Mouse (Mus musculus) gastrocnemius, postnatal 36 days (tissue): ENCODE data around the gene Nrip1. TPM values are rescaled to one million over a fixed set of nuclear protein-coding genes. Genes with fewer than 3 reads are reported as not detected.
"Not testable (repeated sequence)": the region's sequence is repeated elsewhere in the genome, so short reads cannot be mapped to it uniquely, and the experiment has no call there.

Source experiments
- DNase-seq, 2 experiments: peaks; one replicate each; pipeline ENCODE4 v3.0.0; 2022
- intact Hi-C: fragments of 180-260 bp; cut with DNase I; formaldehyde crosslinking; loops from one replicate; pipeline ENCODE4 v1.15.1; 2025
- long read RNA-seq, 2 experiments: library from polyadenylated mRNA; stranded (forward); transcript quantifications; one replicate each; pipeline ENCODE4 v2.0.0; 2021
- total RNA-seq, 2 experiments: library from RNA; stranded (reverse); gene quantifications; 2 replicates each; pipeline ENCODE4 v1.2.3; 2021

Gene Nrip1
- 10 to 100 TPM; 38.2 to 40.5 TPM for total RNA-seq
- long read RNA-seq, experiment 1, full-length matches to known transcripts, result 1 of 5 reads
- long read RNA-seq, experiment 1, partial matches to known transcripts, result 0 of 5 reads
- long read RNA-seq, experiment 1, other reads (novel, unspliced or antisense), result 4 of 5 reads
- long read RNA-seq, experiment 2, partial matches to known transcripts, result 0 of 1 reads
- long read RNA-seq, experiment 2, other reads (novel, unspliced or antisense), result 1 of 1 reads

- DNase-seq, result peak in 1 of 2 experiments; percentile 43
- intact Hi-C loops, result loop anchor here (2.0 to 10.0 kb wide), 4 partner anchors 33 to 391 kb away; no protein-coding TSS in a partner anchor
These were observed at the start of gene Nrip1 for GRCm38 (mm10) chr16:76373671-76374091. Gene Nrip1 (minus strand): TSS chr16:76373827.

GRCm38 (mm10) chr16:76422531-76422930 is 48.9 kb upstream of the Nrip1 start:
- intact Hi-C loops, result no loop called here

DNA sequence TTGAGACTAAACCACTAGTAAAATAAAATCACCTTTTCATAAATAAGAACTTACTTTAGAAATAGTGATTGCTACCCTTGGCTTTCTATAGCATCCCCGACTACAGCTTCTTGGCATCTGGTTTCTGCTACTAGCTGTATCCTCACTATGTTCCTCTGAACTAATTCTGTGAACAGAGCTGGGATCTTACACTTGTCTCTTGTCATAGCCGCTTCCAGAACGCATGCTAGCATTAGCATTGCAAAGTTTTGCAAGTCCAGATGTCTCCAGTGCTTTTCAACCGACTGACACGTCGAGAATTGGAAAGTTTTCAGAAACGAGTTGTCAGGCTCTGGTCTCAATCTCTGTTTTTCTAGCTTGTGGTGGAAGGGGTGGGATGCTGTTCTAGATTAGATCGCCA is 46.2 kb upstream of the Nrip1 start:
- no peak for DNase-seq
- intact Hi-C loops, result no loop called here

More at GRCm38 (mm10) chr16:76422531-76422930, 48.9 kb upstream of the Nrip1 start:
- no peak for DNase-seq

DNA sequence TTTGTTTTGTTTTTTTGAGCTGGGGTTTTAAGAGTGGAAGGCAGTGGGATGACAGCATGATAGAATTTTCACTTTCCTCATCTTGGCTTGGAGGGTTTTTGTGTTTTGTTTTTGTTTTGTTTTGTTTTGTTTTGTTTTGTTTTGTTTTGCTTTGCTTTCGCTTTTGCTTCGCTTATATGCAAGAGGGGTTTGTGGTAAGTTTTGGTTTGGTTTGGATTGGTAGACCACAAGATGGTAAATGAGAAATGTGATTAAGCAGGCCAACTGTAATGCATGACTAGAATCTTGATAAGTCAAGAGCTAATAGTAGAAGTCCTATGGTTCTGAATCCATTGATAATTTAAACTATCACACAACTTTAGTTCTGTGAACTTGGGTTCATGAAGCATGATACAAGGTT is 42.9 kb upstream of the Nrip1 start:
- intact Hi-C loops, result no loop called here
- no peak for DNase-seq

DNA sequence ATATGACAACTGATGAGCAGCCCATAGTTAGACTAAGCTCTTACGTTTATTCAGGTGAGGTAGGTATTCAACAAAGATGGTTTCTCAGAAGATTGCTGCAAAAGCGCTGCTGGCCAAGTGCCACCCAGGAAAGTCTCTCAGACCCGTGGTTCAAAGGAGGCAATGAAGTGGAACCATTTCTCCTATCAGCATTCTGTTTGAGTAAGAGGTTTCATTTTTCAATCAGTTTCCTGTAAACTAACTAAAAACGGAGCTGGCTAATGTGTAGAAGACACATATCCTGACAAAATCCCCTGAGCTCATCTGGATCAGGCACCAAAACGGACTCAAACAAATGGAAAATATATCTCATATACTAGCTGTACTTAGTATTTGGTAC is 42.4 kb upstream of the Nrip1 start:
- intact Hi-C loops, result no loop called here
- DNase-seq, result no peak

DNA sequence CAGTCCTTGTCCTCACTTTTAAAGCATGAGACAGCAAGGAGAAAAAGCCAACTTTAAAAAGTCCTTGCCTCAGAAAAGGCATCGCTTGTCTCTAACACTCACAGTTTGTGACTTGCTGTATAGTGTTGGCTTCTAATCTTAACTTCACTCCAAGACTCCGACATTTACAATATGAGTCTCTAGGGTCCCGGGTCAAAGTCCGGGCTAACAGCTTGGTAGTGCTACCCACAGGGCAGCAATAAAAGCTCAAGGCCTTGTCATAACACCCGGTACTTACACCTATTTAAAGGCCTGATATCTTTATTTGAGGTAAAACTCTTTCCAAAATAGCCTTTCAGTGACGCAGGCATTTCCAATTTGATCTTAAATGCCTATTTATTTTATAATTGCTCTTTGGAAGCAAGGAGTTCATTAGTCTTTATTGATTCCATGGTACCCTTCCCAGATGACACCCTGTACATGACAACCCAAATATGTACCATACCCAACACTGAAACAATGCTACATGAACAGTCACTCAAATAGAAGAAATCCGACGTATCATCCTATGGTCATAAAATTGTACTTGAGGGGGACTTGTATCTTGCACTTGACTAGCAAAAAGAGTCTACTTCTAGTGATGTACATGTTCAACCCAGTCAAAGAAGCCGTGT is 41.9 kb upstream of the Nrip1 start:
- intact Hi-C loops, result no loop called here
- DNase-seq, result no peak

GRCm38 (mm10) chr16:76414528-76414927 is 40.9 kb upstream of the Nrip1 start:
- intact Hi-C loops, result no loop called here
- DNase-seq, result no peak

- DNase-seq, result no peak
- intact Hi-C loops, result no loop called here
These were observed 40.0 kb upstream of the Nrip1 start for GRCm38 (mm10) chr16:76413581-76413980.

DNA sequence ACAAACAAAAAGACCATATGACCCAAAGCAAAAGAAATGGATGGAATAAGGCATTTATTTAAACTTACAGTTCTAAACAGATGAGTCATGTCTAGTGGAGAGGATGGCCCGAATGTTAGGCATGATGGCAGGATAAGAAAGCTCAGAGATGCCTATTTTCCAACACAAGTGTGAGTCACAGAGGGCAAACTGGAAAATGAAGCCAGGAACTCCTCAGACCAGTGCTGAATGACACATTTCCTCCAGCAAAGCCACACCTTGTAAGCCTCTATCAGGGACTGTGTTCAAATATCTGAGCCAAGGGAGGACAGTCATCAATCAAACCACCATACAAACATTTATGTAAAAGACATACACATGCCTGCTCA is 35.7 kb upstream of the Nrip1 start:
- DNase-seq, result no peak
- intact Hi-C loops, result no loop called here

- intact Hi-C loops, result no loop called here
- DNase-seq, result no peak
These were observed 35.2 kb upstream of the Nrip1 start for GRCm38 (mm10) chr16:76408696-76409354.

DNA sequence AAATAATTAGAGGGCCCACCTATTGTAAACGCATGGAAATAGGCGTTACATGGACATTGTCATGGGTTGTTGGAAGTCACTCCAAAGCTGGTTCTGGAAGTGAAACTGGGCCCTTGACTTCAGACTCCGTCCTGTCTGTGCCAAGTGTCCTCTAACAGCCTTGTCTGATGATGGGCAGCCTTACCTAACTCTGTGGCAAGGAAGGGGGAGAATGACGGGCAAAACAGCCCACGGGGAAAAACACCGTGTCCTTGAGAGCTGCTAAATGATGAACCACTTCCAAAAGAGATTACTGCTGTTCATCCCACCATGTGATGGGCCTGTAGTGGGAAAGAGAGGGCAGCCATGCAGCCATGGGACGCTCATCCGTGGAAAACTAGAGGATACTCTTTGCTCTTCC is 34.6 kb upstream of the Nrip1 start:
- intact Hi-C loops, result no loop called here

DNA sequence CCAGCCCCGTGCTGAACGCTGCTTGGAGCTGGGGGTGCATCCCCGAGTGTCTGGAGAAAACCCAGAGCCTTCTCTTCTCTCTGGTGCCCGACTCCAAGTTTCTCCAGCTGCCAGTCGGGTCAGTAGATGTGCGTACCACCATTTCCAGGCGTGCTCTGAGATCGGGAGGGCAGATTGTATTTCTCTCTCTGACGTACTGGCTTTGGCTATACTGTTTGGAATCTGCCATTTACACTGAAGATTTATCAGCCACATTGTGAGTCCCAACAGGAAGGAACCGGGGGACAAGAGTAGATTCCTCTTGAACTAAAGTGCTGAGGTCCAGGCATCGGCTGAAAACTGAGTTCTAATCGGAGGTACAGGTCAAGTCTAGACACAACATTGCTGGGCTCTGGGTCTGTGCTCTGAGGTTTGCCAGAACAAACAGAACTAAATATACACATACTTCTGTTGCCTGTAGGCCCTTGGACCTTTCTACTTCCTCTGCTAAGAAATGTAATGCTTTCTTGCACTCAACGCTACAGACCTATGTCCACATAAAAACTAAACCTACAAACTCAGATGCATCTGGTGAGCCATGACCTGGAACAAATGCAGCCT is 33.8 kb upstream of the Nrip1 start:
- DNase-seq, result peak; percentile 17
- intact Hi-C loops, result loop anchor here (1.0 to 2.0 kb wide), 2 partner anchors 25 to 35 kb away; partner anchors contain the start of gene Nrip1

More for the DNA sequence above, 34.6 kb upstream of the Nrip1 start:
- DNase-seq, result no peak

GRCm38 (mm10) chr16:76406897-76407296 is 33.3 kb upstream of the Nrip1 start:
- intact Hi-C loops, result loop anchor here (1.0 to 2.0 kb wide), 2 partner anchors 25 to 34 kb away; partner anchors contain the start of gene Nrip1
- no peak for DNase-seq

DNA sequence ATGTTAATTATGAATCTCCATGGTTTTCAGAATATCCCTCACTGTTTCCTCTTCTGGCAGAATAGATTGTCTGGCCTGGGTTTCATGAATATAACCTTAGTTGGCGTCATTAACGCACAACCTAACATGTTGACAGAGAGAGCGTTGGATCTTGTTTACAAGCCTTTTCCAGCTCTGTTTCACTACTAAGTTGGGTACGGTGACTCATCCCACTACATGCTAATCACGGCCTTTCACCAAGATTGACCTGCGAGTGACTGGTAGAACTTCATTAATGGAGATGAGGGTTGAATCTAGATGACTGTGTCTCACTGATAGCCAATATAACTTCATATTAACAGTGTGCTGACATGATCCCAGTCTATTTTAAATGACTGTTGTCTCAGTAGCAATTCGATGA is 32.7 kb upstream of the Nrip1 start:
- no peak for DNase-seq
- intact Hi-C loops, result loop anchor here (2.0 kb wide), 1 partner anchor 34 kb away; the partner anchor contains the start of gene Nrip1

- intact Hi-C loops, DNase-seq: not testable (repeated sequence)
These were observed 29.7 kb upstream of the Nrip1 start for GRCm38 (mm10) chr16:76403305-76403704.

- no peak for DNase-seq
- intact Hi-C loops, result no loop called here
These were observed 22.9 kb upstream of the Nrip1 start for GRCm38 (mm10) chr16:76396512-76396911.

DNA sequence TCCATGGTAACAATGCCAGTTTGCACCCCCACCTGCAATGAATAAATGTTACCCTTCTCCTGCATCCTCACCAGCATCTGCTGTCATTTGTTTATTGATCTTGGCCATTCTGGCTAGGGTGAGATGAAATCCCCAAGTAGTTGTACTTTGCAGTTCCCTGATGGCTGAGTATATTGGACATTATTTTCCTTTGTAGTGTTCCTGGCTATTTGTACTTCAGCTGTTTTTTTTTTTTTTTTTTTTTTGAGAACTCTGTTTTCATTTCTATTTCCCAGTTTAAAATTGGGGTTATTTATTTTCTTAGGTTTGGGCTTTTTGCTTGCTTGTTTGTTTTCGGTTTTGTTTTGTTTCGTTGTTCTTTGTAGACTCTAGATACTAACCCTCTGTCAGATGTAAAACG is 19.6 kb upstream of the Nrip1 start:
- DNase-seq, result no peak
- intact Hi-C loops, result no loop called here

- intact Hi-C loops, result no loop called here
- no peak for DNase-seq
These were observed 12.9 kb upstream of the Nrip1 start for GRCm38 (mm10) chr16:76386496-76386895.

DNA sequence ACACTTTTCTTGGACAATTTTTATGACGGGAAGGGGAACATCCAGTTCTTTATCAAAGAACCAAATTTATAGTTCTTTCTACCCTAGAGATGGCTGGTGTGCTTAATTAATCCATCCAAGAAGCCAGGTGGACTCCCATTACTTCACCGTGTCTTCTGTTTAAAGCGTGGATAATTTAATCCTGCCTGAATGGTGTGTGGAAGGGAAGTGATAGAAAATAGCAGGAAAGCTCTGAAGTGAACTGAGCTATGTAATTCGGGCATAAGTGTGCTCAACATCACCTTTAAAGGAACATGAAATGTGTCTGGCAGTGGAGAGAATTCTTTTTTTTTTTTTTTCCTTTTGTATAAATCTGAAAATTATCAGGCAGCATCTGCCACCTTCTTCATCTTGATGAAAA is 12.4 kb upstream of the Nrip1 start:
- intact Hi-C loops, result no loop called here
- no peak for DNase-seq

GRCm38 (mm10) chr16:76377211-76377610 is 3.6 kb upstream of the Nrip1 start:
- intact Hi-C loops, result loop anchor here (10.0 kb wide), 1 partner anchor 388 kb away; no protein-coding TSS in a partner anchor
- no peak for DNase-seq

DNA sequence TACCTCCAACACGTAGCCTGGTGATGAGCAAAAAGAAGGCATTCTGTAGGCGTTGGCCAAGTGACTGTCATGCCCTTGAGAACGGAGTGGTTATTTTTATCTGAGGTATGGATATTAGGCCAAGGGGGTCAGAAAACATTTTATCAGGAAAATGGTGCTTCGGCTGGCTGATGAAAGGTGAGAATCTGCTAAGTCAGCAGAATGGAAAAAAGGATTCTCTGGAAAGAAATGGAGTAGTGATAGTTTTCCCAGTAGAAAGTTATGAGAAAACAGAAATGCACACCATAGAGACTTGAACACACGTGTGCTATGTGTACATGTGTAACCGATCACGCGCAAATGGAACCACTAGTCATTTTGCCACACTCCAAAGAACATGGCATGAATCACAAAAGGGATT is 3.0 kb upstream of the Nrip1 start:
- no peak for DNase-seq
- intact Hi-C loops, result loop anchor here (10.0 kb wide), 1 partner anchor 388 kb away; no protein-coding TSS in a partner anchor
